Mouse (Mus musculus) limb, embryonic 14.5 days (tissue): ENCODE results near the gene Olfr1206. TPM values are rescaled to one million over a fixed set of nuclear protein-coding genes. Genes with fewer than 3 reads are reported as not detected.

Experiments used
- ATAC-seq: fragments of 200-750 bp; cut with Nextera tagmentation; 2 replicates; pipeline ENCODE4 v1.8.0; 2017; ENCODE audit warnings: low read depth, moderate number of reproducible peaks, moderate TSS enrichment; ENCODE audit not compliant: low FRiP score
- DNase-seq: peaks from one replicate; pipeline ENCODE4 v3.0.0-alpha.2; 2015; ENCODE audit warnings: low spot score
- H3K27ac ChIP-seq: fragments of 300-500 bp; sonication (generic); replicated peaks from 2 replicates; pipeline ENCODE4 v1.5.1; 2014; ENCODE audit warnings: low read depth, mild to moderate bottlenecking, low read length, moderate library complexity, mixed read lengths
- H3K27me3 ChIP-seq: fragments of 300-500 bp; sonication (generic); 2 replicates; pipeline ENCODE4 v1.6.1; 2014; ENCODE audit warnings: low read length, mixed read lengths; ENCODE audit not compliant: control insufficient read depth, insufficient read depth
- H3K36me3 ChIP-seq: fragments of 300-500 bp; sonication (generic); 2 replicates; pipeline ENCODE4 v1.6.1; 2014; ENCODE audit warnings: mild to moderate bottlenecking, low read length, moderate library complexity, mixed read lengths; ENCODE audit not compliant: control insufficient read depth, insufficient read depth
- H3K4me1 ChIP-seq: fragments of 300-500 bp; sonication (generic); 2 replicates; pipeline ENCODE4 v1.6.1; 2014; ENCODE audit warnings: antibody characterized with exemption, low read length, mixed read lengths; ENCODE audit not compliant: control insufficient read depth, insufficient read depth
- H3K4me2 ChIP-seq: fragments of 300-500 bp; sonication (generic); replicated peaks from 2 replicates; pipeline ENCODE4 v1.6.1; 2014; ENCODE audit warnings: low read depth, mild to moderate bottlenecking, low read length, moderate library complexity; ENCODE audit not compliant: severe bottlenecking
- H3K4me3 ChIP-seq: fragments of 300-500 bp; sonication (generic); replicated peaks from 2 replicates; pipeline ENCODE4 v1.5.1; 2014; ENCODE audit warnings: low read length
- H3K9ac ChIP-seq: fragments of 300-500 bp; sonication (generic); 2 replicates; pipeline ENCODE4 v1.6.1; 2014; ENCODE audit warnings: mild to moderate bottlenecking, low read depth, low read length, moderate library complexity; ENCODE audit not compliant: severe bottlenecking
- H3K9me3 ChIP-seq: fragments of 300-500 bp; sonication (generic); 2 replicates; pipeline ENCODE4 v1.6.1; 2016; ENCODE audit warnings: low read length; ENCODE audit not compliant: control insufficient read depth
- POLR2A ChIP-seq: fragments of 200-500 bp; IDR thresholded peaks from 2 replicates; pipeline ENCODE4 v1.8.0; 2012; ENCODE audit warnings: inconsistent platforms, mild to moderate bottlenecking, moderate library complexity, borderline replicate concordance; ENCODE audit not compliant: insufficient read depth, insufficient read length; ENCODE audit errors: extremely low read depth
- WGBS: fragments of 180-500 bp; shearing (Covaris S2); extraction: QIAGEN DNeasy Blood & Tissue Kit; methylation state at CpG from one replicate; pipeline ENCODE4 v1.1.7; 2014; 5-methylcytosine and 5-hydroxymethylcytosine counted together
- polyA plus RNA-seq, 2 experiments: library from polyadenylated mRNA; depleted of rRNA in 1 of 2; stranded (reverse) in 1 of 2; unstranded in 1 of 2; fragments of >200 nt; fragmentation: Nextera tagmentation in 1 of 2; extraction: Ambion mirVana in 1 of 2; gene quantifications; 2 replicates each; pipeline versions ENCODE4 v1.2.1 to v1.2.3; 2012 to 2014

Olfr1206 gene
- polyA plus RNA-seq, 2 experiments = not detected

DNA sequence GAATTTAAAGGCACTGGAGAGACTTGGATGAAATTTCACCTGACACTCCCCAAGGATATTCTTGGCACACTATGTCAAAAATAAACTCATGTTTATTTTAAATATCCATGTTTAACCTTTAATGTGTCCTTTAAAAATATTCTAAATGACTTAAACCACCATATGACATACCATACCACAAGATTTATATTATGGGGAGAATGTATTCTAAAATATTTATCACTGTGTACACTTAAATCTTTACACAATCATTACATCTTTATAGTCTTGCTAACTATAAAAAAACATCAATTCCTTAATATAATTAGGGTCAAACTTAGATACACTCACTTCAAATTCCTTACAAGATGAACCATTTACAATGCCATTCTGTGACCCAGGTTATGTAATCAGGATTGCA, 39.2 kb downstream of the Olfr1206 start, which contains the start of gene Olfr1208:
Gene Olfr1208, minus strand, starts transcription at position 101 of the 400 bp plus-strand sequence.
- DNase-seq (no peak), ATAC-seq (no peak)
- H3K4me1 ChIP-seq = no peaks in the 10 kb centered on the region
- no peak within 1 kb of the TSS for H3K9ac ChIP-seq
- no peak within 1 kb of the TSS for H3K27ac ChIP-seq
- no peaks in the 10 kb centered on the region for H3K36me3 ChIP-seq
- no peak for TF ChIP-seq POLR2A
- H3K27me3 ChIP-seq = no peaks in the 10 kb centered on the region
- no peak within 1 kb of the TSS for H3K4me3 ChIP-seq
- H3K9me3 ChIP-seq = no peaks in the 10 kb centered on the region
- no peak within 1 kb of the TSS for H3K4me2 ChIP-seq

- no peaks in the 10 kb centered on the region for H3K27me3 ChIP-seq
- no peak for ATAC-seq
- H3K4me1 ChIP-seq = no peaks in the 10 kb centered on the region
- no peaks in the 10 kb centered on the region for H3K9me3 ChIP-seq
- H3K36me3 ChIP-seq = no peaks in the 10 kb centered on the region
- H3K4me2 ChIP-seq = no peak within 1 kb of the TSS
- H3K9ac ChIP-seq = no peak within 1 kb of the TSS
- H3K27ac ChIP-seq = no peak within 1 kb of the TSS
- WGBS = 89% methylated on average over 3 of the region's 3 CpGs
- no peak for DNase-seq
- no peak for TF ChIP-seq POLR2A
- H3K4me3 ChIP-seq = no peak within 1 kb of the TSS
These were observed 52.0 kb downstream of the Olfr1206 start, which contains the start of gene Olfr1209 for GRCm38 (mm10) chr2:88915057-88915456. TSS of gene Olfr1209 (minus strand) at chr2:88915157.

Other genes starting within 250 kb of the Olfr1206 start
- not detected in 2 replicates for gene Olfr1191-ps1, start 222.7 kb upstream of the Olfr1206 start, polyA plus RNA-seq (2012; rRNA removed)
- not detected in 2 replicates for gene Olfr1191-ps1, start 222.7 kb upstream of the Olfr1206 start, polyA plus RNA-seq (2014; fragmentation: Nextera tagmentation; extraction: Ambion mirVana)
- gene Olfr1192-ps1, start 214.7 kb upstream of the Olfr1206 start, polyA plus RNA-seq (2012; rRNA removed) = not detected in 2 replicates
- not detected in 2 replicates for gene Olfr1192-ps1, start 214.7 kb upstream of the Olfr1206 start, polyA plus RNA-seq (2014; fragmentation: Nextera tagmentation; extraction: Ambion mirVana)
- not detected in 2 replicates for gene Olfr1193, start 187.6 kb upstream of the Olfr1206 start, polyA plus RNA-seq (2012; rRNA removed)
- gene Olfr1193, start 187.6 kb upstream of the Olfr1206 start, polyA plus RNA-seq (2014; fragmentation: Nextera tagmentation; extraction: Ambion mirVana) = not detected in 2 replicates
- gene Olfr1195, start 174.0 kb upstream of the Olfr1206 start, polyA plus RNA-seq (2012; rRNA removed) = not detected in 2 replicates
- gene Olfr1195, start 174.0 kb upstream of the Olfr1206 start, polyA plus RNA-seq (2014; fragmentation: Nextera tagmentation; extraction: Ambion mirVana) = not detected in 2 replicates
- gene Olfr1196, start 158.6 kb upstream of the Olfr1206 start, polyA plus RNA-seq (2012; rRNA removed) = not detected in 2 replicates
- not detected in 2 replicates for gene Olfr1196, start 158.6 kb upstream of the Olfr1206 start, polyA plus RNA-seq (2014; fragmentation: Nextera tagmentation; extraction: Ambion mirVana)
- gene Olfr1197, start 130.9 kb upstream of the Olfr1206 start, polyA plus RNA-seq (2012; rRNA removed) = not detected in 2 replicates
- gene Olfr1197, start 130.9 kb upstream of the Olfr1206 start, polyA plus RNA-seq (2014; fragmentation: Nextera tagmentation; extraction: Ambion mirVana) = not detected in 2 replicates
- not detected in 2 replicates for gene Olfr1198, start 111.9 kb upstream of the Olfr1206 start, polyA plus RNA-seq (2012; rRNA removed)
- not detected in 2 replicates for gene Olfr1198, start 111.9 kb upstream of the Olfr1206 start, polyA plus RNA-seq (2014; fragmentation: Nextera tagmentation; extraction: Ambion mirVana)
- gene Olfr1199, start 102.8 kb upstream of the Olfr1206 start, polyA plus RNA-seq (2012; rRNA removed) = not detected in 2 replicates
- not detected in 2 replicates for gene Olfr1199, start 102.8 kb upstream of the Olfr1206 start, polyA plus RNA-seq (2014; fragmentation: Nextera tagmentation; extraction: Ambion mirVana)
- not detected in 2 replicates for gene Olfr1200, start 92.7 kb upstream of the Olfr1206 start, polyA plus RNA-seq (2012; rRNA removed)
- gene Olfr1200, start 92.7 kb upstream of the Olfr1206 start, polyA plus RNA-seq (2014; fragmentation: Nextera tagmentation; extraction: Ambion mirVana) = not detected in 2 replicates
- not detected in 2 replicates for gene Olfr1201, start 70.2 kb upstream of the Olfr1206 start, polyA plus RNA-seq (2012; rRNA removed)
- gene Olfr1201, start 70.2 kb upstream of the Olfr1206 start, polyA plus RNA-seq (2014; fragmentation: Nextera tagmentation; extraction: Ambion mirVana) = not detected in 2 replicates
- not detected in 2 replicates for gene Olfr1202, start 48.7 kb upstream of the Olfr1206 start, polyA plus RNA-seq (2012; rRNA removed)
- not detected in 2 replicates for gene Olfr1202, start 48.7 kb upstream of the Olfr1206 start, polyA plus RNA-seq (2014; fragmentation: Nextera tagmentation; extraction: Ambion mirVana)
- gene Olfr1205, start 33.5 kb upstream of the Olfr1206 start, polyA plus RNA-seq (2012; rRNA removed) = not detected in 2 replicates
- gene Olfr1205, start 33.5 kb upstream of the Olfr1206 start, polyA plus RNA-seq (2014; fragmentation: Nextera tagmentation; extraction: Ambion mirVana) = not detected in 2 replicates
- not detected in 2 replicates for gene Olfr1204, start 13.9 kb upstream of the Olfr1206 start, polyA plus RNA-seq (2012; rRNA removed)
- not detected in 2 replicates for gene Olfr1204, start 13.9 kb upstream of the Olfr1206 start, polyA plus RNA-seq (2014; fragmentation: Nextera tagmentation; extraction: Ambion mirVana)
- not detected in 2 replicates for gene Olfr1208, start 39.1 kb downstream of the Olfr1206 start, polyA plus RNA-seq (2012; rRNA removed)
- gene Olfr1208, start 39.1 kb downstream of the Olfr1206 start, polyA plus RNA-seq (2014; fragmentation: Nextera tagmentation; extraction: Ambion mirVana) = not detected in 2 replicates
- gene Olfr1209, start 51.9 kb downstream of the Olfr1206 start, polyA plus RNA-seq (2012; rRNA removed) = not detected in 2 replicates
- not detected in 2 replicates for gene Olfr1209, start 51.9 kb downstream of the Olfr1206 start, polyA plus RNA-seq (2014; fragmentation: Nextera tagmentation; extraction: Ambion mirVana)
- gene Olfr1211, start 74.9 kb downstream of the Olfr1206 start, polyA plus RNA-seq (2012; rRNA removed) = not detected in 2 replicates
- gene Olfr1211, start 74.9 kb downstream of the Olfr1206 start, polyA plus RNA-seq (2014; fragmentation: Nextera tagmentation; extraction: Ambion mirVana) = not detected in 2 replicates
- not detected in 2 replicates for gene Olfr1212, start 90.7 kb downstream of the Olfr1206 start, polyA plus RNA-seq (2012; rRNA removed)
- gene Olfr1212, start 90.7 kb downstream of the Olfr1206 start, polyA plus RNA-seq (2014; fragmentation: Nextera tagmentation; extraction: Ambion mirVana) = not detected in 2 replicates
- gene Gm13762, start 117.0 kb downstream of the Olfr1206 start, polyA plus RNA-seq (2012; rRNA removed) = not detected in 2 replicates
- not detected in 2 replicates for gene Gm13762, start 117.0 kb downstream of the Olfr1206 start, polyA plus RNA-seq (2014; fragmentation: Nextera tagmentation; extraction: Ambion mirVana)
- not detected in 2 replicates for gene Olfr1214, start 129.4 kb downstream of the Olfr1206 start, polyA plus RNA-seq (2012; rRNA removed)
- gene Olfr1214, start 129.4 kb downstream of the Olfr1206 start, polyA plus RNA-seq (2014; fragmentation: Nextera tagmentation; extraction: Ambion mirVana) = not detected in 2 replicates
- gene Olfr1215, start 143.7 kb downstream of the Olfr1206 start, polyA plus RNA-seq (2012; rRNA removed) = not detected in 2 replicates
- gene Olfr1215, start 143.7 kb downstream of the Olfr1206 start, polyA plus RNA-seq (2014; fragmentation: Nextera tagmentation; extraction: Ambion mirVana) = not detected in 2 replicates
- gene Olfr1216, start 155.1 kb downstream of the Olfr1206 start, polyA plus RNA-seq (2012; rRNA removed) = not detected in 2 replicates
- not detected in 2 replicates for gene Olfr1216, start 155.1 kb downstream of the Olfr1206 start, polyA plus RNA-seq (2014; fragmentation: Nextera tagmentation; extraction: Ambion mirVana)
- not detected in 2 replicates for gene Olfr1217, start 168.8 kb downstream of the Olfr1206 start, polyA plus RNA-seq (2012; rRNA removed)
- not detected in 2 replicates for gene Olfr1217, start 168.8 kb downstream of the Olfr1206 start, polyA plus RNA-seq (2014; fragmentation: Nextera tagmentation; extraction: Ambion mirVana)
- not detected in 2 replicates for gene Olfr1218, start 198.0 kb downstream of the Olfr1206 start, polyA plus RNA-seq (2012; rRNA removed)
- gene Olfr1218, start 198.0 kb downstream of the Olfr1206 start, polyA plus RNA-seq (2014; fragmentation: Nextera tagmentation; extraction: Ambion mirVana) = not detected in 2 replicates
- not detected in 2 replicates for gene Olfr1219, start 220.3 kb downstream of the Olfr1206 start, polyA plus RNA-seq (2012; rRNA removed)
- gene Olfr1219, start 220.3 kb downstream of the Olfr1206 start, polyA plus RNA-seq (2014; fragmentation: Nextera tagmentation; extraction: Ambion mirVana) = not detected in 2 replicates
- not detected in 2 replicates for gene Olfr1220, start 243.6 kb downstream of the Olfr1206 start, polyA plus RNA-seq (2012; rRNA removed)
- not detected in 2 replicates for gene Olfr1220, start 243.6 kb downstream of the Olfr1206 start, polyA plus RNA-seq (2014; fragmentation: Nextera tagmentation; extraction: Ambion mirVana)